Mouse (Mus musculus): ENCODE data around the gene Camk1d. TPM values are rescaled to one million over a fixed set of nuclear protein-coding genes. Genes with fewer than 3 reads are reported as not detected.

Camk1d gene
- total and polyA plus RNA-seq, 3 experiments = 4.6 to 12.4 (median 4.8) TPM

GRCm38 (mm10) chr2:5551758-5552255 is 162.5 kb downstream of the Camk1d start (continued):
- no peak for TF ChIP-seq NELFE (IDR thresholded peaks at IDR 0.05; ENCODE audit: low read depth, low read length)
- TF ChIP-seq EP300 (IDR thresholded peaks at IDR 0.05; ENCODE audit: low read length) = peak; percentile 17; the same call in 1 of the 2 replicates
- no peak for TF ChIP-seq ZMIZ1 (IDR thresholded peaks at IDR 0.05; ENCODE audit: low read depth, low read length)
- TF ChIP-seq PAX5 (IDR thresholded peaks at IDR 0.05; ENCODE audit: low read length) = no peak
- TF ChIP-seq MYC (IDR thresholded peaks at IDR 0.05; ENCODE audit: low read depth, low read length) = no peak
- TF ChIP-seq POLR2A (IDR thresholded peaks at IDR 0.05; ENCODE audit: low read depth, low read length) = no peak
- peak; percentile 60 for TF ChIP-seq NRF1 (IDR thresholded peaks at IDR 0.05; ENCODE audit: low read depth, low read length)
- TF ChIP-seq USF2 (conservative IDR thresholded peaks at IDR 0.05; ENCODE audit: low read depth, low read length) = no peak

- H3K4me1 ChIP-seq (ENCODE audit: control insufficient read depth in 1 of 2, insufficient read depth in 2 of 2) = peaks cover 8 to 35% of the 10 kb centered on the region in 2 experiments
- no peak overlapping the region for H3K4me3 ChIP-seq (replicated peaks in 1 of 3; ENCODE audit: low read depth in 2 of 3, low read length in 2 of 3, poor library complexity in 1 of 3)
- peaks cover 0 to 25% of the 10 kb centered on the region in 2 experiments for H3K36me3 ChIP-seq (replicated peaks in 1 of 2; ENCODE audit: control insufficient read depth in 1 of 2, insufficient read depth in 1 of 2, low read length in 1 of 2)
- no peak overlapping the region for H3K9ac ChIP-seq (ENCODE audit: insufficient read depth, low read depth)
- H3K27ac ChIP-seq (ENCODE audit: insufficient read depth, low read depth) = no peak overlapping the region
- no peaks in the 10 kb centered on the region for H3K27me3 ChIP-seq (replicated peaks)
- dilution Hi-C loops (cut with MboI; ENCODE audit: extremely low pct_ligation_motif_present, extremely low pct_unique_long_range_greater_than_20kb, low sequenced_read_pairs) (no loop called here), in situ Hi-C loops (cut with MboI; ENCODE audit: low pct_ligation_motif_present, low pct_unique_long_range_greater_than_20kb, low sequenced_read_pairs) (no loop called here)
- no peak overlapping the region for H3K4me2 ChIP-seq (ENCODE audit: insufficient read depth, low read depth, poor library complexity, severe bottlenecking)
- peaks cover 2% of the 10 kb centered on the region for H3K9me3 ChIP-seq (replicated peaks; ENCODE audit: low read length)
- TF ChIP-seq SIN3A (IDR thresholded peaks at IDR 0.05; ENCODE audit: low read length) = no peak
- no peak for TF ChIP-seq JUN (IDR thresholded peaks at IDR 0.05; ENCODE audit: insufficient read depth, low read depth, low read length)
- no peak for TF ChIP-seq ZNF384 (IDR thresholded peaks at IDR 0.05; ENCODE audit: low read depth, low read length)
- no peak for TF ChIP-seq USF1 (IDR thresholded peaks at IDR 0.05; ENCODE audit: low read depth, low read length)
- no peak for TF ChIP-seq TBP (conservative IDR thresholded peaks at IDR 0.05; ENCODE audit: low read depth, low read length)
- TF ChIP-seq POLR2A (IDR thresholded peaks at IDR 0.05; ENCODE audit: low read depth, low read length) = no peak
- no peak for TF ChIP-seq E2F4 (IDR thresholded peaks at IDR 0.05; ENCODE audit: insufficient replicate concordance, low read depth, low read length)
- TF ChIP-seq ELF1 (IDR thresholded peaks at IDR 0.05; ENCODE audit: low read depth, low read length) = no peak
- no peak for DNase-seq (ENCODE audit: extremely low read depth)
- no peaks in the 10 kb centered on the region for H3K79me2 ChIP-seq (replicated peaks; ENCODE audit: control insufficient read depth, extremely low read depth, insufficient read depth, poor library complexity, severe bottlenecking)
These were observed 165.0 kb downstream of the Camk1d start for GRCm38 (mm10) chr2:5549334-5549733.

DNA sequence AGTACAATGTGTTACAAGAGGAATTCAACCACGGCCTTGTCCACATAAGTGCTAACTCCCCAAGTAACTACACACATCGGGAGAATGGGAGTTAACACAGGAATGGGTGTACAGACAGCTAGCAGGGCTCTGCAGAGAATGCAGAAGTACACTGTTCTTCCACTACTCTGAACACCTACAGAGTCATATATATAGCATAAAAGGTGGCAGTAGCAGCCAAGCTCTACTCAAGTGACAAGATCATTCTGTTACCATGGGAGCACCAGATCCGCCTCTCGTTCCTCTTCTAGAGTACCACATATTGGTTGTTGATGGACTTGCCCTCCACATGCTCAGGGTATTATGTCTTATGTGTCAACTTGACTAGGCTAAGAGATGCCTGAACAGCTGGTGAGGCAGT is 165.4 kb downstream of the Camk1d start:
- no peak overlapping the region for H3K4me3 ChIP-seq (replicated peaks in 1 of 3; ENCODE audit: low read depth in 2 of 3, low read length in 2 of 3, poor library complexity in 1 of 3)
- H3K27me3 ChIP-seq (replicated peaks) = no peaks in the 10 kb centered on the region
- H3K9me3 ChIP-seq (replicated peaks; ENCODE audit: low read length) = no peaks in the 10 kb centered on the region
- H3K9ac ChIP-seq (ENCODE audit: insufficient read depth, low read depth) = no peak overlapping the region
- H3K27ac ChIP-seq (ENCODE audit: insufficient read depth, low read depth) = no peak overlapping the region
- H3K4me1 ChIP-seq (ENCODE audit: control insufficient read depth in 1 of 2, insufficient read depth in 2 of 2) = peaks cover 8 to 35% of the 10 kb centered on the region in 2 experiments
- H3K4me2 ChIP-seq (ENCODE audit: insufficient read depth, low read depth, poor library complexity, severe bottlenecking) = no peak overlapping the region
- H3K36me3 ChIP-seq (replicated peaks in 1 of 2; ENCODE audit: control insufficient read depth in 1 of 2, insufficient read depth in 1 of 2, low read length in 1 of 2) = peaks cover 0 to 22% of the 10 kb centered on the region in 2 experiments
- no peak for DNase-seq (ENCODE audit: extremely low read depth)
- H3K79me2 ChIP-seq (replicated peaks; ENCODE audit: control insufficient read depth, extremely low read depth, insufficient read depth, poor library complexity, severe bottlenecking) = no peaks in the 10 kb centered on the region
- TF ChIP-seq UBTF (IDR thresholded peaks at IDR 0.05; ENCODE audit: low read depth, low read length) (no peak), CHD2 (IDR thresholded peaks at IDR 0.05; ENCODE audit: low read length) (no peak), MAZ (IDR thresholded peaks at IDR 0.05; ENCODE audit: low read depth, low read length) (no peak), RCOR1 (conservative IDR thresholded peaks at IDR 0.05; ENCODE audit: low read depth, low read length) (no peak), POLR2AphosphoS2 (IDR thresholded peaks at IDR 0.05; ENCODE audit: low read depth, low read length) (no peak)
- in situ Hi-C loops (cut with MboI; ENCODE audit: low pct_ligation_motif_present, low pct_unique_long_range_greater_than_20kb, low sequenced_read_pairs) (no loop called here), dilution Hi-C loops (cut with MboI; ENCODE audit: extremely low pct_ligation_motif_present, extremely low pct_unique_long_range_greater_than_20kb, low sequenced_read_pairs) (no loop called here)
